9 mouse cellular contexts compared by ENCODE assay signal in genomic region chr11:45678666-45679292, GRCm38 (mm10).
A peak's percentile ranks its signal among the peaks of the same experiment; 100 is the strongest.
DNase-seq lines count a peak whose midpoint lies in the region; ATAC-seq lines count a peak whose summit lies in the region.
"Had no signal": no experiment of that assay in that cellular context is flagged by ENCODE, and none has a peak within 500 bp of the region (broad histone marks: within the 10 kb centered on the region; RNA-seq: fewer than 3 reads in every experiment).

No protein-coding gene starts in this region.

- no peak overlapping the region for H3K4me3 ChIP-seq in limb, embryonic 12.5 days (replicated peaks)
- H3K4me3 ChIP-seq: embryonic facial prominence, embryonic 12.5 days had no signal

- peak overlapping the region; percentile 59 for H3K27ac ChIP-seq in limb, embryonic 12.5 days
- H3K27ac ChIP-seq: embryonic facial prominence, embryonic 12.5 days had no signal

- ATAC-seq in limb, embryonic 12.5 days (ENCODE audit: insufficient number of reproducible peaks, insufficient read depth, low FRiP score, low TSS enrichment, low read depth) = no peak

- H3K27me3 ChIP-seq in limb, embryonic 12.5 days = no peaks in the 10 kb centered on the region
- no peaks in the 10 kb centered on the region for H3K27me3 ChIP-seq in splenic B cell, adult 2 months (ENCODE audit: control insufficient read depth, insufficient read depth, low read length, poor library complexity, severe bottlenecking)
- H3K27me3 ChIP-seq: embryonic facial prominence, embryonic 12.5 days had no signal

- no peaks in the 10 kb centered on the region for H3K9me3 ChIP-seq in limb, embryonic 12.5 days
- H3K9me3 ChIP-seq: embryonic facial prominence, embryonic 12.5 days had no signal

- H3K36me3 ChIP-seq in limb, embryonic 12.5 days = no peaks in the 10 kb centered on the region
- no peaks in the 10 kb centered on the region for H3K36me3 ChIP-seq in splenic B cell, adult 2 months (ENCODE audit: control insufficient read depth, insufficient read depth, low read length, poor library complexity, severe bottlenecking)
- H3K36me3 ChIP-seq: embryonic facial prominence, embryonic 12.5 days had no signal

- WGBS in limb, embryonic 12.5 days = 48% methylated on average over 11 of the region's 11 CpGs

- no peak overlapping the region for H3K4me2 ChIP-seq in limb, embryonic 12.5 days
- H3K4me2 ChIP-seq: embryonic facial prominence, embryonic 12.5 days had no signal

- peak; percentile 79 for DNase-seq in 3T3-L1 (ENCODE audit: low read depth, low spot score)
- peak; percentile 78 for DNase-seq in adrenal gland, postnatal 10 days
- DNase-seq in embryo, embryonic 9.5 days (ENCODE audit: extremely low spot score) = peak; percentile 66
- DNase-seq in heart, adult 18-20 months = peak; percentile 62 to 84
- DNase-seq in kidney, adult 9 months = peak; percentile 54
- DNase-seq in naive thymus-derived CD4-positive, alpha-beta T cell, adult 2 months (ENCODE audit: low read depth) = peak; percentile 69
- peak; percentile 83 for DNase-seq in splenic B cell, adult 2 months (ENCODE audit: low read depth, low spot score)

- no peak overlapping the region for H3K9ac ChIP-seq in limb, embryonic 12.5 days (replicated peaks)
- H3K9ac ChIP-seq: embryonic facial prominence, embryonic 12.5 days had no signal

- H3K4me1 ChIP-seq in limb, embryonic 12.5 days (replicated peaks) = peaks cover 5% of the 10 kb centered on the region
- H3K4me1 ChIP-seq: embryonic facial prominence, embryonic 12.5 days had no signal
